Comparison of ENCODE assay signal across 9 mouse cellular contexts in the genomic region with DNA sequence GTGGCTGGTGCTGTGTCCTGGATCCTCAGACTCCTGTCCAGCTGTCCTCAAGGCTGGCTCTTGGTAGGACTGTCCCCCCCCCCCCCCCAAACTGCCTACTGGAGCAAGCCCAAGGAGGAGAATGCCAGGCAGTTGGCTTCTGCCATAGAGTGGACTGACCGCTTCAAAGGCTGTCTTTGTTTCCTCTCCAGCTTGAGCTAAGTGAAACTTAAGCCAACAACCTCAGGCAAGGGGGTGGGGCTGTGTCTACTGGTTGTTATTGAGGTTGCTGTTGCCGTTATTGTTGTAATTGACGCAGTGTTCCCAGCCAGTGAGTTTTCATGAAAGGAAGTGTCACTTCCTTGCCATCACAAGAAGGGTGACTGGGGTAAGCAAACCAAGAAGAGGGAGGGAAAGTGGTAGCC. TPM values are rescaled to one million over a fixed set of nuclear protein-coding genes. Genes with fewer than 3 reads are reported as not detected.
DNase-seq lines count a peak whose midpoint lies in the region; ATAC-seq and TF ChIP-seq lines count a peak whose summit lies in the region.
"Had no signal": no experiment of that assay in that cellular context is flagged by ENCODE, and none has a peak within 500 bp of the region (broad histone marks: within the 10 kb centered on the region; RNA-seq: fewer than 3 reads in every experiment).

No protein-coding gene starts in this region.

- peaks cover 8% of the 10 kb centered on the region; the same call in 1 of the 2 replicates for H3K27me3 ChIP-seq in embryonic facial prominence, embryonic 15.5 days
- peaks cover 20% of the 10 kb centered on the region for H3K27me3 ChIP-seq in hindbrain, embryonic 14.5 days (ENCODE audit: control insufficient read depth, insufficient read depth, low read length)
- H3K27me3 ChIP-seq in liver, postnatal 0 days (ENCODE audit: insufficient read depth, low read length): no peaks in the 10 kb centered on the region; the same call in 1 of the 2 replicates
- H3K27me3 ChIP-seq: Patski had no signal

- no peak overlapping the region for H3K9ac ChIP-seq in embryonic facial prominence, embryonic 15.5 days
- H3K9ac ChIP-seq in hindbrain, embryonic 14.5 days: no peak overlapping the region
- peak overlapping the region; percentile 76; the same call in 1 of the 2 replicates for H3K9ac ChIP-seq in liver, postnatal 0 days (replicated peaks)

- TF ChIP-seq EP300 in liver, postnatal 0 days (IDR thresholded peaks at IDR 0.05; ENCODE audit: low read depth): no peak

- no peak overlapping the region for H3K27ac ChIP-seq in embryonic facial prominence, embryonic 15.5 days (replicated peaks)
- H3K27ac ChIP-seq in hindbrain, embryonic 14.5 days: no peak overlapping the region
- H3K27ac ChIP-seq in liver, postnatal 0 days (ENCODE audit: low read depth): peak overlapping the region; percentile 89

- H3K4me2 ChIP-seq in embryonic facial prominence, embryonic 15.5 days (replicated peaks): peak overlapping the region; percentile 91
- peak overlapping the region; percentile 17; the same call in 1 of the 2 replicates for H3K4me2 ChIP-seq in hindbrain, embryonic 14.5 days (replicated peaks)
- peak overlapping the region; percentile 81 for H3K4me2 ChIP-seq in liver, postnatal 0 days (ENCODE audit: low read depth, low read length)

- peak overlapping the region; percentile 71 for H3K4me3 ChIP-seq in embryonic facial prominence, embryonic 15.5 days (replicated peaks)
- H3K4me3 ChIP-seq in hindbrain, embryonic 14.5 days (replicated peaks; ENCODE audit: low read length): no peak overlapping the region
- H3K4me3 ChIP-seq in liver, postnatal 0 days (ENCODE audit: low read depth, low read length): peak overlapping the region; percentile 64

- no peaks in the 10 kb centered on the region for H3K36me3 ChIP-seq in embryonic facial prominence, embryonic 15.5 days
- H3K36me3 ChIP-seq in hindbrain, embryonic 14.5 days (replicated peaks; ENCODE audit: control insufficient read depth, insufficient read depth): no peaks in the 10 kb centered on the region
- no peaks in the 10 kb centered on the region; the same call in 1 of the 2 replicates for H3K36me3 ChIP-seq in liver, postnatal 0 days (replicated peaks; ENCODE audit: insufficient read depth, low read length)

- ATAC-seq in frontal cortex, adult (ENCODE audit: low TSS enrichment): 0 out of 2 replicates have a peak, but pooled peaks have one; percentile 9
- no peak for ATAC-seq in embryonic facial prominence, embryonic 15.5 days (ENCODE audit: insufficient number of reproducible peaks, low FRiP score, low TSS enrichment, low read depth)
- peak; percentile 25; the same call in 1 of the 2 replicates for ATAC-seq in hindbrain, embryonic 14.5 days (ENCODE audit: low FRiP score)
- no peak for ATAC-seq in liver, postnatal 0 days
- ATAC-seq: Patski had no signal

- TF ChIP-seq CTCF in liver, postnatal 0 days (IDR thresholded peaks at IDR 0.05; ENCODE audit: low read depth): no peak

- H3K4me1 ChIP-seq in embryonic facial prominence, embryonic 15.5 days: peaks cover 28% of the 10 kb centered on the region
- peaks cover 19% of the 10 kb centered on the region for H3K4me1 ChIP-seq in hindbrain, embryonic 14.5 days (replicated peaks; ENCODE audit: control insufficient read depth, insufficient read depth, low read length)
- peaks cover 14% of the 10 kb centered on the region for H3K4me1 ChIP-seq in liver, postnatal 0 days (ENCODE audit: insufficient read depth)

- no peaks in the 10 kb centered on the region for H3K9me3 ChIP-seq in embryonic facial prominence, embryonic 15.5 days (replicated peaks)
- no peaks in the 10 kb centered on the region for H3K9me3 ChIP-seq in hindbrain, embryonic 14.5 days (ENCODE audit: control insufficient read depth, low read length)
- no peaks in the 10 kb centered on the region for H3K9me3 ChIP-seq in liver, postnatal 0 days (ENCODE audit: low read length)

- DNase-seq in frontal cortex, postnatal 25 days (ENCODE audit: low spot score in 2 of 2): no peak
- peak; percentile 85 for DNase-seq in CD4-positive, CD25-positive, alpha-beta regulatory T cell, adult 2 months (ENCODE audit: low read depth, low spot score)
- DNase-seq in hindbrain, embryonic 14.5 days (ENCODE audit: low spot score): peak; percentile 28
- peak; percentile 50 for DNase-seq in liver, postnatal 0 days
- DNase-seq in retina, postnatal 1 day: peak; percentile 89
- no peak for DNase-seq in urinary bladder, postnatal 10 days (ENCODE audit: low spot score)

- WGBS in embryonic facial prominence, embryonic 15.5 days: 20% methylated on average over 3 of the region's 3 CpGs
- WGBS in hindbrain, embryonic 14.5 days: 14% methylated on average over 3 of the region's 3 CpGs
- 30% methylated on average over 3 of the region's 3 CpGs for WGBS in liver, postnatal 0 days (ENCODE audit: insufficient replicate concordance)

RNA-seq across cellular contexts. Expression of gene Arid5a, which starts 2.0 kb away (rescaled TPM):
- 15.5 and 16.1 TPM in 2 replicates for polyA plus RNA-seq in embryonic facial prominence, embryonic 15.5 days (2015; fragmentation: Nextera tagmentation; extraction: Ambion mirVana)
- polyA plus RNA-seq in hindbrain, embryonic 14.5 days (2014; fragmentation: Nextera tagmentation; extraction: Ambion mirVana): 4.3 and 5.8 TPM in 2 replicates
- polyA plus RNA-seq in liver, postnatal 0 days (2015; fragmentation: Nextera tagmentation; extraction: Ambion mirVana): 5.8 and 6.3 TPM in 2 replicates

RNA-seq across cellular contexts. Expression of gene Neurl3, which starts 35.0 kb away (rescaled TPM):
- polyA plus RNA-seq in embryonic facial prominence, embryonic 15.5 days (2015; fragmentation: Nextera tagmentation; extraction: Ambion mirVana): 1.5 and 2.2 TPM in 2 replicates
- polyA plus RNA-seq in hindbrain, embryonic 14.5 days (2014; fragmentation: Nextera tagmentation; extraction: Ambion mirVana): 1.5 and 1.7 TPM in 2 replicates
- polyA plus RNA-seq in liver, postnatal 0 days (2015; fragmentation: Nextera tagmentation; extraction: Ambion mirVana): 4.4 and 4.7 TPM in 2 replicates

RNA-seq across cellular contexts. Expression of gene Kansl3, which starts 59.5 kb away (rescaled TPM):
- polyA plus RNA-seq in embryonic facial prominence, embryonic 15.5 days (2015; fragmentation: Nextera tagmentation; extraction: Ambion mirVana): 42.2 TPM in 2 replicates
- polyA plus RNA-seq in hindbrain, embryonic 14.5 days (2014; fragmentation: Nextera tagmentation; extraction: Ambion mirVana): 34.2 and 36.3 TPM in 2 replicates
- polyA plus RNA-seq in liver, postnatal 0 days (2015; fragmentation: Nextera tagmentation; extraction: Ambion mirVana): 8.5 and 10.1 TPM in 2 replicates

Comparison
In these comparisons a context has a peak if more than half of its experiments do, and no peak if none do; other contexts are left out.
1. ATAC-seq: peak in frontal cortex, adult (single experiment) and hindbrain, embryonic 14.5 days (single experiment); none in embryonic facial prominence, embryonic 15.5 days (single experiment) and liver, postnatal 0 days (single experiment).
2. DNase-seq: peak in CD4-positive, CD25-positive, alpha-beta regulatory T cell, adult 2 months (single experiment), hindbrain, embryonic 14.5 days (single experiment), liver, postnatal 0 days (single experiment) and retina, postnatal 1 day (single experiment); none in frontal cortex, postnatal 25 days (0 of 2) and urinary bladder, postnatal 10 days (single experiment).
3. H3K4me2 ChIP-seq: peak in every context shown above with its lines; median percentile 91 in embryonic facial prominence, embryonic 15.5 days; 81 in liver, postnatal 0 days; 17 in hindbrain, embryonic 14.5 days.